In genomic region chr12:8786984-8787730, GRCm38 (mm10) we compare ENCODE assay signal across 15 mouse cellular contexts. TPM values are rescaled to one million over a fixed set of nuclear protein-coding genes. Genes with fewer than 3 reads are reported as not detected.
DNase-seq lines count a peak whose midpoint lies in the region; ATAC-seq lines count a peak whose summit lies in the region.
"Had no signal": no experiment of that assay in that cellular context is flagged by ENCODE, and none has a peak within 500 bp of the region (broad histone marks: within the 10 kb centered on the region; RNA-seq: fewer than 3 reads in every experiment).

No protein-coding gene starts in this region.

- no peaks in the 10 kb centered on the region for H3K9me3 ChIP-seq in midbrain, embryonic 10.5 days (replicated peaks)
- H3K9me3 ChIP-seq in midbrain, embryonic 14.5 days (ENCODE audit: control insufficient read depth, low read length) = no peaks in the 10 kb centered on the region
- H3K9me3 ChIP-seq: heart, embryonic 15.5 days; liver, embryonic 12.5 days had no signal

- H3K9ac ChIP-seq in midbrain, embryonic 14.5 days (replicated peaks; ENCODE audit: low read length) = no peak overlapping the region
- H3K9ac ChIP-seq: forebrain, postnatal 0 days; heart, embryonic 15.5 days; liver, embryonic 12.5 days had no signal

- 91% methylated on average over 12 of the region's 12 CpGs for WGBS in midbrain, embryonic 10.5 days
- WGBS in midbrain, embryonic 14.5 days = 90% methylated on average over 12 of the region's 12 CpGs

- H3K4me3 ChIP-seq in midbrain, embryonic 10.5 days = no peak overlapping the region
- no peak overlapping the region for H3K4me3 ChIP-seq in midbrain, embryonic 14.5 days (replicated peaks; ENCODE audit: low read depth, low read length)
- H3K4me3 ChIP-seq: heart, embryonic 15.5 days; liver, embryonic 12.5 days had no signal

- DNase-seq in heart, adult 8-10 months (ENCODE audit: low spot score) = peak; percentile 31
- DNase-seq in heart, adult 11 months = no peak
- no peak for DNase-seq in midbrain, embryonic 10.5 days (ENCODE audit: low spot score)
- no peak for DNase-seq in midbrain, embryonic 14.5 days
- peak; percentile 51 for DNase-seq in thymus, postnatal 4 days
- no peak for DNase-seq in adrenal gland, postnatal 10 days
- DNase-seq: cerebellum, adult 8-10 months; forebrain, postnatal 0 days; right cerebral cortex, postnatal 14 days had no signal

- no peak overlapping the region for H3K4me2 ChIP-seq in midbrain, embryonic 14.5 days (ENCODE audit: low read length)
- H3K4me2 ChIP-seq: heart, embryonic 15.5 days; liver, embryonic 12.5 days; midbrain, embryonic 11.5 days had no signal

- H3K36me3 ChIP-seq in midbrain, embryonic 10.5 days = peaks cover 46% of the 10 kb centered on the region
- peaks cover 19% of the 10 kb centered on the region for H3K36me3 ChIP-seq in midbrain, embryonic 14.5 days (ENCODE audit: control insufficient read depth, insufficient read depth, low read length)

- ATAC-seq in midbrain, embryonic 14.5 days (ENCODE audit: low FRiP score, low TSS enrichment) = no peak
- ATAC-seq in megakaryocyte progenitor cell, adult 5-6 weeks (replicated peaks; ENCODE audit: poor library complexity) = peak; percentile 58
- no peak for ATAC-seq in frontal cortex, adult (ENCODE audit: low TSS enrichment)
- ATAC-seq: forebrain, postnatal 0 days; liver, embryonic 12.5 days had no signal

- peaks cover 42% of the 10 kb centered on the region for H3K4me1 ChIP-seq in midbrain, embryonic 10.5 days
- H3K4me1 ChIP-seq in midbrain, embryonic 14.5 days (ENCODE audit: control insufficient read depth, insufficient read depth, low read length) = no peaks in the 10 kb centered on the region

- no peaks in the 10 kb centered on the region for H3K27me3 ChIP-seq in midbrain, embryonic 10.5 days (ENCODE audit: low read depth, poor library complexity, severe bottlenecking)
- H3K27me3 ChIP-seq in midbrain, embryonic 14.5 days (ENCODE audit: control insufficient read depth, insufficient read depth, low read length) = no peaks in the 10 kb centered on the region
- H3K27me3 ChIP-seq: CH12.LX; heart, embryonic 15.5 days; liver, embryonic 12.5 days had no signal

- 0 out of 2 replicates have a peak overlapping the region, but pooled peaks have one; percentile 46 for H3K27ac ChIP-seq in midbrain, embryonic 10.5 days (replicated peaks)
- no peak overlapping the region for H3K27ac ChIP-seq in midbrain, embryonic 14.5 days (replicated peaks; ENCODE audit: low read depth, low read length)
- H3K27ac ChIP-seq: heart, embryonic 15.5 days; liver, embryonic 12.5 days had no signal

RNA-seq across cellular contexts. Expression of gene Sdc1, which starts 16.0 kb away (rescaled TPM):
- 1 to 10 TPM; 5.8 to 8.6 (median 7.3) TPM for total RNA-seq in heart, adult 8-10 months (2022)
- 110 and 128 TPM in 2 replicates for polyA plus RNA-seq in midbrain, embryonic 10.5 days (2016; fragmentation: Nextera tagmentation; extraction: Ambion mirVana)
- 12.2 and 19.2 TPM in 2 replicates for polyA plus RNA-seq in midbrain, embryonic 14.5 days (2014; fragmentation: Nextera tagmentation; extraction: Ambion mirVana)
- total RNA-seq in megakaryocyte progenitor cell, adult 5-6 weeks (2015) = 0.37 and 0.42 TPM in 2 replicates
- total RNA-seq in megakaryocyte progenitor cell, adult 5-6 weeks (2017) = 1.5 TPM in 2 replicates
- total RNA-seq in adrenal gland, postnatal 10 days (2021) = 10 to 100 TPM; 27.2 to 42.0 TPM

Comparison
In these comparisons a context has a peak if more than half of its experiments do, and no peak if none do; other contexts are left out.
1. DNase-seq: peak in heart, adult 8-10 months (single experiment) and thymus, postnatal 4 days (single experiment); none in heart, adult 11 months (single experiment), midbrain, embryonic 10.5 days (single experiment), midbrain, embryonic 14.5 days (single experiment) and adrenal gland, postnatal 10 days (single experiment).